Mouse (Mus musculus): ENCODE measurements around the gene Zfp787.
A peak's percentile ranks its signal among the peaks of the same experiment; 100 is the strongest.
"Not testable (repeated sequence)": the region's sequence is repeated elsewhere in the genome, so short reads cannot be mapped to it uniquely, and the experiment has no call there.

Zfp787 gene

GRCm38 (mm10) chr7:6162172-6162571, 6.4 kb upstream of the Zfp787 start:
- DNase-seq (ENCODE audit: low spot score): no peak

- DNase-seq (ENCODE audit: low spot score): no peak
These were observed 5.7 kb upstream of the Zfp787 start for GRCm38 (mm10) chr7:6161541-6161940.

- no peak for DNase-seq (ENCODE audit: low spot score)
These were observed 3.8 kb upstream of the Zfp787 start for GRCm38 (mm10) chr7:6159604-6160003.

- DNase-seq (ENCODE audit: low spot score): no peak
These were observed 1.7 kb upstream of the Zfp787 start for GRCm38 (mm10) chr7:6157479-6157878.

- DNase-seq (ENCODE audit: low spot score): peak; percentile 53
These were observed 1.2 kb upstream of the Zfp787 start for GRCm38 (mm10) chr7:6156901-6157472.

GRCm38 (mm10) chr7:6155031-6155872, 545 bp downstream of the Zfp787 start:
- peak; percentile 90 for DNase-seq (ENCODE audit: low spot score)

- no peak for DNase-seq (ENCODE audit: low spot score)
These were observed 1.6 kb downstream of the Zfp787 start for GRCm38 (mm10) chr7:6154164-6154563.

GRCm38 (mm10) chr7:6153131-6153530, 2.7 kb downstream of the Zfp787 start:
- DNase-seq (ENCODE audit: low spot score): no peak

GRCm38 (mm10) chr7:6152036-6152435, 3.8 kb downstream of the Zfp787 start:
- DNase-seq (ENCODE audit: low spot score): no peak

GRCm38 (mm10) chr7:6151266-6151665, 4.5 kb downstream of the Zfp787 start:
- no peak for DNase-seq (ENCODE audit: low spot score)

- DNase-seq (ENCODE audit: low spot score): no peak
These were observed 8.1 kb downstream of the Zfp787 start for GRCm38 (mm10) chr7:6147688-6148087.

- DNase-seq (ENCODE audit: low spot score): no peak
These were observed 8.8 kb downstream of the Zfp787 start for GRCm38 (mm10) chr7:6146982-6147325.

GRCm38 (mm10) chr7:6146194-6146981, 9.4 kb downstream of the Zfp787 start:
- no peak for DNase-seq (ENCODE audit: low spot score)

GRCm38 (mm10) chr7:6145423-6146188, 10.2 kb downstream of the Zfp787 start:
- no peak for DNase-seq (ENCODE audit: low spot score)

GRCm38 (mm10) chr7:6143991-6144531, 11.7 kb downstream of the Zfp787 start:
- DNase-seq (ENCODE audit: low spot score): no peak

GRCm38 (mm10) chr7:6139295-6139694, 16.5 kb downstream of the Zfp787 start:
- no peak for DNase-seq (ENCODE audit: low spot score)

- no peak for DNase-seq (ENCODE audit: low spot score)
These were observed 19.3 kb downstream of the Zfp787 start for GRCm38 (mm10) chr7:6136497-6136896.

- no peak for DNase-seq (ENCODE audit: low spot score)
These were observed 23.2 kb downstream of the Zfp787 start for GRCm38 (mm10) chr7:6132646-6133045.

GRCm38 (mm10) chr7:6130346-6130745, 25.5 kb downstream of the Zfp787 start:
- no peak for DNase-seq (ENCODE audit: low spot score)

- peak; percentile 42 for DNase-seq (ENCODE audit: low spot score)
These were observed 28.9 kb downstream of the Zfp787 start for GRCm38 (mm10) chr7:6126690-6127448.

- DNase-seq (ENCODE audit: low spot score): not testable (repeated sequence)
These were observed 34.7 kb downstream of the Zfp787 start for GRCm38 (mm10) chr7:6121128-6121527.

Data from yolk sac, embryonic 10.5 days (tissue).